Mouse (Mus musculus): ENCODE results near the gene Stx5a. TPM values are rescaled to one million over a fixed set of nuclear protein-coding genes. Genes with fewer than 3 reads are reported as not detected.

The Stx5a gene
- 48.2 and 51.9 TPM in 2 replicates for polyA plus RNA-seq (2015; fragmentation: Nextera tagmentation; extraction: Ambion mirVana)

- Histone ChIP-seq H3K4me3 (replicated peaks) (peak within 1 kb of the TSS; percentile 72), H3K36me3 (peaks cover 77% of the 10 kb centered on the region), H3K4me2 (peak within 1 kb of the TSS; percentile 84), H3K9me3 (replicated peaks) (no peaks in the 10 kb centered on the region), H3K27ac (peak within 1 kb of the TSS; percentile 89), H3K9ac (peak within 1 kb of the TSS; percentile 84), H3K4me1 (replicated peaks) (peaks cover 46% of the 10 kb centered on the region), H3K27me3 (no peaks in the 10 kb centered on the region)
- DNase-seq = peak; percentile 95
- ATAC-seq (ENCODE audit: low read depth) = peak; percentile 96
- whole genome bisulfite sequencing (ENCODE audit: insufficient replicate concordance) = under 1% methylated on average over 36 of the region's 36 CpGs
Observed at GRCm38 (mm10) chr19:8741243-8741869, at the start of gene Stx5a. Gene Stx5a, plus strand, starts transcription at chr19:8741413.

DNA sequence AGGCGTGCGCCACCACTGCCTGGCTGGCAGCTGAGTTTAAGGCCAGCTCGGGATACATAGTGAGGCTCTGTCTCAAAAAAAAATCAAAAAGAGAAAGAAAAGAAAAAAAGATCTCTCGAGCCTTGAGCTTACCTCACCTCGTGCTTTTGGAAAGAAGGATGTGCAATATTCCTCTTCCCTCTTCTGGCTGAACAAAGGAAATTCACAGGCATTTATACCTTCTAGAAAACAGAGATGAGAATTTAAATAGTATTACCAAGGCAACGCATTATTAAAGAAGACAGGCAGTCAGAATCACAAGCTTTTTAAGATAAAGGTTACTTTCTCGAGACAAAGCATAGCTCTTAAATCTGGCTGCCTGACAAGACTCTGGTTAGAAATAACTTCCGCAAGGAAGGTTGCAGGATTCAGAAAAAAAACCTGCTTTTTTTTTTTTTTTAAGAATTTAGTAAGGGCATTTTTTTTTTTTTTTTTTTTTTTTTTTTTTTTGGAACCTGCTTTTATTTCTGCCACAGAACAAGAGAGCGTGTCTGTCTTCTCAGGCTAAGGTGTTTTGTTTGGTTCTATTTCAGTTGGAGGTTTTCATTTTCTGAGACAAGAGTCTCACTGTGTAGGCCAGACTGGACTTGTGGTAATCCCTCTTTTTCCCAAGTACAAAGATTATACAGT lies 49.2 kb upstream of the Stx5a start:
- H3K27me3 ChIP-seq = no peaks in the 10 kb centered on the region
- no peaks in the 10 kb centered on the region for H3K36me3 ChIP-seq
- no peak overlapping the region for H3K27ac ChIP-seq
- no peak overlapping the region for H3K4me3 ChIP-seq (replicated peaks)
- DNase-seq = no peak
- H3K9ac ChIP-seq = no peak overlapping the region
- H3K9me3 ChIP-seq (replicated peaks) = no peaks in the 10 kb centered on the region
- no peak for ATAC-seq (ENCODE audit: low read depth)
- H3K4me2 ChIP-seq = no peak overlapping the region
- WGBS (ENCODE audit: insufficient replicate concordance) = 63% methylated on average over 9 of the region's 9 CpGs
- peaks cover 15% of the 10 kb centered on the region for H3K4me1 ChIP-seq (replicated peaks)

- 74% methylated on average over 5 of the region's 5 CpGs for WGBS (ENCODE audit: insufficient replicate concordance)
- H3K27me3 ChIP-seq = no peaks in the 10 kb centered on the region
- no peak overlapping the region for H3K9ac ChIP-seq
- H3K27ac ChIP-seq = no peak overlapping the region
- H3K36me3 ChIP-seq = no peaks in the 10 kb centered on the region
- DNase-seq (no peak), ATAC-seq (ENCODE audit: low read depth) (no peak)
- H3K4me1 ChIP-seq (replicated peaks) = peaks cover 15% of the 10 kb centered on the region
- no peaks in the 10 kb centered on the region for H3K9me3 ChIP-seq (replicated peaks)
- H3K4me2 ChIP-seq = no peak overlapping the region
- H3K4me3 ChIP-seq (replicated peaks) = no peak overlapping the region
Observed at GRCm38 (mm10) chr19:8692740-8693139, 48.5 kb upstream of the Stx5a start.

DNA sequence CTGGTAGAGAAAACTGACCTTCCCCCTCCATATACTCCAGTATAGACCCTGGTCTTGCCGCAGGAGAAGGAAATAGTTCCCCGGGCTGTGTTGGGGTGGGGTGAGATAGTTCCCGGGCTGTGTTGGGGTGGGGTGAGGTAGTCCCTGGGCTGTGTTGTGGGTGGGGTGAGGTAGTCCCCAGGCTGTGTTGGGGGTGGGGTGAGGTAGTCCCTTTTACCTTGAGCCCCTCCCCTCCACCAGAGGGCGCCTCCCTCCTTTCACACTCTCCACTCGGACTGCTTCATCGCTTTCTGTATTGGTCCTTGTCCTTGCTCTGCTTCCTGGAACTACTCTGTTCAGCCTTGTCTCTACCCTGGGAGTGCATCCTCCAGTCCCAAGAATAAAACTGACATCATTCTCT lies 45.9 kb upstream of the Stx5a start:
- 27% methylated on average over 6 of the region's 6 CpGs for WGBS (ENCODE audit: insufficient replicate concordance)
- no peaks in the 10 kb centered on the region for H3K27me3 ChIP-seq
- DNase-seq (peak; percentile 66), ATAC-seq (ENCODE audit: low read depth) (peak; percentile 92)
- no peaks in the 10 kb centered on the region for H3K36me3 ChIP-seq
- no peaks in the 10 kb centered on the region for H3K9me3 ChIP-seq (replicated peaks)
- 0 out of 2 replicates have a peak overlapping the region, but pooled peaks have one; percentile 10 for H3K4me3 ChIP-seq (replicated peaks)
- peak overlapping the region; percentile 39 for H3K9ac ChIP-seq
- H3K4me1 ChIP-seq (replicated peaks) = peaks cover 15% of the 10 kb centered on the region
- peak overlapping the region; percentile 46 for H3K4me2 ChIP-seq
- peak overlapping the region; percentile 39; the same call in 1 of the 2 replicates for H3K27ac ChIP-seq

DNA sequence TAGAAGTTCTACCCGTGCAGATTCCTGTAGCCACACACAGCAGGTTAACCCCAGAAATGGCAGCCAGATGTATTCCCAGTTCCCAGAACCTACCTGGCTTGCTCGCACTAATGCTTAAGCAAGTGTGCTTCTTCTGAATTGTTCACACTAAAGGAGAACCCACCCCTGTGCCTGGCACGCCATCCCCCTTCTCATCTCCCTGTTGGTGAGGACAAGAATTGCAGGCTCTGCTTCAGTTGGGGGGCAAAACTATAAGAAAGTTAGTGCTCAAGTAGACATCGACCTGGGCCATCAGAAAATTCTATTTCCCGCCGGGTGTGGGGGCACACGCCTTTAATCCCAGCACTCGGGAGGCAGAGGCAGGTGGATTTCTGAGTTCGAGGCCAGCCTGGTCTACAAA lies 41.6 kb upstream of the Stx5a start:
- no peak overlapping the region for H3K27ac ChIP-seq
- H3K9me3 ChIP-seq (replicated peaks) = no peaks in the 10 kb centered on the region
- WGBS (ENCODE audit: insufficient replicate concordance) = 64% methylated on average over 9 of the region's 9 CpGs
- no peaks in the 10 kb centered on the region for H3K27me3 ChIP-seq
- DNase-seq (no peak), ATAC-seq (ENCODE audit: low read depth) (no peak)
- H3K4me3 ChIP-seq (replicated peaks) = no peak overlapping the region
- no peak overlapping the region for H3K4me2 ChIP-seq
- no peaks in the 10 kb centered on the region for H3K36me3 ChIP-seq
- H3K9ac ChIP-seq = no peak overlapping the region
- H3K4me1 ChIP-seq (replicated peaks) = peaks cover 15% of the 10 kb centered on the region

DNA sequence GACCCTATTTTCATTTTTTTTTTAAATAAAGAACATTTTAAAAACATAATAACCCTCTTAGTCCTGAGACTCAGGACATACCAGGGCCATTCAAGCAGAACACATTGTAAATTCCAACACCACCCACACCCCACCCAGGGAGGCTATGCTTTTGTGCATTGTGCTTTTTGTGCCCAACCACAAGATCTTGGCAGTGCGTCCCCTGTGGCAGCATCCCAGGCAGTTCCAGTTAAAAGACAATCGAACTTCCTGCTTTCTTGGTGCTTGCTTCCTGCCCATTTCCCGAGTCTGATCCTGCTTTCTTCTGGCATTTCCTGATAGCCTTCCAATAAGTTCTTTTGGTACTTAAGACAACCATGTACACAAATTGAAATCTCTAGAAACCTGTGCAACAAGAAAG lies 38.8 kb upstream of the Stx5a start:
- H3K27ac ChIP-seq = no peak overlapping the region
- DNase-seq = no peak
- no peak for ATAC-seq (ENCODE audit: low read depth)
- peaks cover 12% of the 10 kb centered on the region for H3K4me1 ChIP-seq (replicated peaks)
- no peak overlapping the region for H3K9ac ChIP-seq
- no peak overlapping the region for H3K4me3 ChIP-seq (replicated peaks)
- H3K36me3 ChIP-seq = peaks cover 13% of the 10 kb centered on the region
- 27% methylated on average over 3 of the region's 3 CpGs for WGBS (ENCODE audit: insufficient replicate concordance)
- H3K27me3 ChIP-seq = no peaks in the 10 kb centered on the region
- no peaks in the 10 kb centered on the region for H3K9me3 ChIP-seq (replicated peaks)
- no peak overlapping the region for H3K4me2 ChIP-seq

- H3K4me2 ChIP-seq = no peak overlapping the region
- no peaks in the 10 kb centered on the region for H3K9me3 ChIP-seq (replicated peaks)
- WGBS (ENCODE audit: insufficient replicate concordance) = 81% methylated on average over 3 of the region's 4 CpGs
- H3K27me3 ChIP-seq = no peaks in the 10 kb centered on the region
- DNase-seq (no peak), ATAC-seq (ENCODE audit: low read depth) (no peak)
- H3K36me3 ChIP-seq = peaks cover 25% of the 10 kb centered on the region
- H3K27ac ChIP-seq = no peak overlapping the region
- H3K4me3 ChIP-seq (replicated peaks) = no peak overlapping the region
- H3K9ac ChIP-seq = no peak overlapping the region
- peaks cover 23% of the 10 kb centered on the region for H3K4me1 ChIP-seq (replicated peaks)
Observed at GRCm38 (mm10) chr19:8703571-8703970, 37.6 kb upstream of the Stx5a start.

GRCm38 (mm10) chr19:8705026-8705708 lies 36.0 kb upstream of the Stx5a start:
- H3K9ac ChIP-seq = no peak overlapping the region
- no peak for DNase-seq
- ATAC-seq (ENCODE audit: low read depth) = no peak
- no peaks in the 10 kb centered on the region for H3K27me3 ChIP-seq
- peaks cover 41% of the 10 kb centered on the region for H3K36me3 ChIP-seq
- peaks cover 39% of the 10 kb centered on the region for H3K4me1 ChIP-seq (replicated peaks)
- peak overlapping the region; percentile 56; the same call in 1 of the 2 replicates for H3K27ac ChIP-seq
- H3K4me3 ChIP-seq (replicated peaks) = no peak overlapping the region
- H3K9me3 ChIP-seq (replicated peaks) = no peaks in the 10 kb centered on the region
- 74% methylated on average over 6 of the region's 6 CpGs for WGBS (ENCODE audit: insufficient replicate concordance)
- no peak overlapping the region for H3K4me2 ChIP-seq

DNA sequence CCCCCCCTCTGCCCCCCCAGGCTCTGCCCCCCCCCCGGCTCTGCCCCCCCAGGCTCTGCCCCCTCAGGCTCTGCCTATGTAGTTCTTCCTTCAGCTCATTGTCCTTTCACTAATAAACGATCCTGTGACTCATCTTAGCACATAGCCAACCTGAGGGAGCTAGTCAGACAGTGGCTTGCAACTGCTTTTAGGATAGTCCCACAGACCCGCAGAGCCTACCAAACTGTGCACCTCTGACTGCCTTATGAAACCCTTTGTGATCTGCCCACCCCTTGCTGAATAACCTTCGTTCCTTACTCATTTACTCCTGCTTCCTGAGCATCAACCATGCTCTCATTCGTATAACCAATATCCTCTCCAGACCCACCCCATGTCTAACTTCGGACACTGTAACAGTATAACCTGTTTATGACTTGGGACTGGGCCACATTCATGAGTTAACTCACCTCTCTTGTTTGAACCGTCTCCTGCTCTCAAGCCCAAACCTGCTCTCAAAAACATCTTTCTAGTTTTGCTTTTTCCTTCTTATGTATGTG lies 35.0 kb upstream of the Stx5a start:
- peaks cover 51% of the 10 kb centered on the region for H3K36me3 ChIP-seq
- H3K27me3 ChIP-seq = no peaks in the 10 kb centered on the region
- WGBS (ENCODE audit: insufficient replicate concordance) = 74% methylated on average over 7 of the region's 7 CpGs
- H3K4me2 ChIP-seq = no peak overlapping the region
- no peak overlapping the region for H3K4me3 ChIP-seq (replicated peaks)
- H3K9ac ChIP-seq = no peak overlapping the region
- H3K27ac ChIP-seq = peak overlapping the region; percentile 65
- no peak for DNase-seq
- H3K4me1 ChIP-seq (replicated peaks) = peaks cover 49% of the 10 kb centered on the region
- ATAC-seq (ENCODE audit: low read depth) = no peak
- no peaks in the 10 kb centered on the region for H3K9me3 ChIP-seq (replicated peaks)

GRCm38 (mm10) chr19:8706930-8707329 lies 34.3 kb upstream of the Stx5a start:
- Histone ChIP-seq H3K4me2 (0 out of 2 replicates have a peak overlapping the region, but pooled peaks have one; percentile 3), H3K27me3 (no peaks in the 10 kb centered on the region), H3K36me3 (peaks cover 58% of the 10 kb centered on the region), H3K4me3 (replicated peaks) (no peak overlapping the region), H3K9ac (no peak overlapping the region), H3K4me1 (replicated peaks) (peaks cover 57% of the 10 kb centered on the region), H3K27ac (peak overlapping the region; percentile 65), H3K9me3 (replicated peaks) (no peaks in the 10 kb centered on the region)
- 72% methylated on average over 7 of the region's 7 CpGs for WGBS (ENCODE audit: insufficient replicate concordance)
- ATAC-seq (ENCODE audit: low read depth) = peak; percentile 77
- DNase-seq = no peak

DNA sequence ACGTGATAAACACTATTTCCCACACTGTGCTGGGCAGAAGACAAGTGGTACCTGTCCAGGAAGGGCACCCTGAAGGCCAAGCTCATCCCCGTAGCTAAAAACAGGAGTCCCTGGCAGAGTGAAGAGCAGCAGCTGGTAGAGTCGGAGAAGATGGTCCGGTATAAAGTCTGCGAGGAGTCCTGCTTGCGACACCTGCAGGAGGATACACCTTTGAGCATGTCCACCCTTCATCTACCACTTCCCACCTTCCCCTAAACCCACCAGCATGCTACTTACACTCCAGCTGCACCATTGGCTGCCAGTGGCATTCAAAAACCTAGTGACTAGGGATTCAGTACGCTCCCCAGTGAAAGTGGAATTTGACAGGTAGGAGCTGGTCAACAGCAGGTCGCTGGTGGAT lies 32.3 kb upstream of the Stx5a start:
- DNase-seq = no peak
- H3K9ac ChIP-seq = 0 out of 2 replicates have a peak overlapping the region, but pooled peaks have one; percentile 2
- H3K9me3 ChIP-seq (replicated peaks) = no peaks in the 10 kb centered on the region
- peak overlapping the region; percentile 89 for H3K4me2 ChIP-seq
- H3K36me3 ChIP-seq = peaks cover 65% of the 10 kb centered on the region
- WGBS (ENCODE audit: insufficient replicate concordance) = 83% methylated on average over 8 of the region's 8 CpGs
- H3K4me3 ChIP-seq (replicated peaks) = 0 out of 2 replicates have a peak overlapping the region, but pooled peaks have one; percentile 4
- no peaks in the 10 kb centered on the region for H3K27me3 ChIP-seq
- ATAC-seq (ENCODE audit: low read depth) = no peak
- H3K27ac ChIP-seq = peak overlapping the region; percentile 4; the same call in 1 of the 2 replicates
- H3K4me1 ChIP-seq (replicated peaks) = peaks cover 61% of the 10 kb centered on the region
